In genomic region chr14:55052496-55052895, GRCm38 (mm10) we compare ENCODE assay signal across 9 mouse cellular contexts. TPM values are rescaled to one million over a fixed set of nuclear protein-coding genes. Genes with fewer than 3 reads are reported as not detected.
A peak's percentile ranks its signal among the peaks of the same experiment; 100 is the strongest.
DNase-seq lines count a peak whose midpoint lies in the region; ATAC-seq lines count a peak whose summit lies in the region.
"Had no signal": no experiment of that assay in that cellular context is flagged by ENCODE, and none has a peak within 500 bp of the region (broad histone marks: within the 10 kb centered on the region; RNA-seq: fewer than 3 reads in every experiment).

No protein-coding gene starts in this region.

- no peaks in the 10 kb centered on the region for H3K36me3 ChIP-seq in kidney, embryonic 15.5 days
- no peaks in the 10 kb centered on the region for H3K36me3 ChIP-seq in hindbrain, embryonic 14.5 days (replicated peaks; ENCODE audit: control insufficient read depth, insufficient read depth)
- H3K36me3 ChIP-seq in neural tube, embryonic 14.5 days (ENCODE audit: control insufficient read depth, insufficient read depth, low read length), result no peaks in the 10 kb centered on the region
- H3K36me3 ChIP-seq: limb, embryonic 15.5 days had no signal

- 84% methylated on average over 9 of the region's 9 CpGs for WGBS in kidney, embryonic 15.5 days
- WGBS in hindbrain, embryonic 14.5 days, result 35% methylated on average over 9 of the region's 9 CpGs
- 54% methylated on average over 9 of the region's 9 CpGs for WGBS in neural tube, embryonic 14.5 days

- no peaks in the 10 kb centered on the region for H3K4me1 ChIP-seq in kidney, embryonic 15.5 days
- peaks cover 27% of the 10 kb centered on the region for H3K4me1 ChIP-seq in hindbrain, embryonic 14.5 days (replicated peaks; ENCODE audit: control insufficient read depth, insufficient read depth, low read length)
- peaks cover 15% of the 10 kb centered on the region for H3K4me1 ChIP-seq in neural tube, embryonic 14.5 days (ENCODE audit: control insufficient read depth, insufficient read depth, low read length)

- H3K4me3 ChIP-seq in kidney, embryonic 15.5 days (replicated peaks), result no peak overlapping the region
- H3K4me3 ChIP-seq in hindbrain, embryonic 14.5 days (replicated peaks; ENCODE audit: low read length), result no peak overlapping the region
- H3K4me3 ChIP-seq in neural tube, embryonic 14.5 days (ENCODE audit: low read depth, low read length), result no peak overlapping the region
- H3K4me3 ChIP-seq: limb, embryonic 15.5 days had no signal

- H3K4me2 ChIP-seq in kidney, embryonic 15.5 days, result no peak overlapping the region
- H3K4me2 ChIP-seq in hindbrain, embryonic 14.5 days (replicated peaks), result peak overlapping the region; percentile 54
- H3K4me2 ChIP-seq in neural tube, embryonic 14.5 days (ENCODE audit: low read depth, low read length), result peak overlapping the region; percentile 49; the same call in 1 of the 2 replicates
- H3K4me2 ChIP-seq: limb, embryonic 15.5 days had no signal

- intact Hi-C loops in heart, postnatal 10 days (cut with DNase I), result no loop called here

- DNase-seq in kidney, postnatal 10 days, result peak; percentile 62
- DNase-seq in cerebellum, adult 11 months, result peak; percentile 94
- DNase-seq in hindbrain, embryonic 14.5 days (ENCODE audit: low spot score), result peak; percentile 84
- DNase-seq in heart, postnatal 10 days, result no peak
- DNase-seq in B cell, adult 2 months, result no peak
- no peak for DNase-seq in adrenal gland, adult 8-10 months

- H3K9ac ChIP-seq in kidney, embryonic 15.5 days, result no peak overlapping the region
- no peak overlapping the region for H3K9ac ChIP-seq in hindbrain, embryonic 14.5 days
- no peak overlapping the region for H3K9ac ChIP-seq in neural tube, embryonic 14.5 days (replicated peaks; ENCODE audit: low read depth, low read length)
- H3K9ac ChIP-seq: limb, embryonic 15.5 days had no signal

- ATAC-seq in kidney, embryonic 15.5 days (replicated peaks; ENCODE audit: low FRiP score), result no peak
- peak; percentile 55 for ATAC-seq in hindbrain, embryonic 14.5 days (ENCODE audit: low FRiP score)
- peak; percentile 63 for ATAC-seq in neural tube, embryonic 14.5 days (ENCODE audit: low read depth)

- no peak overlapping the region for H3K27ac ChIP-seq in kidney, embryonic 15.5 days
- H3K27ac ChIP-seq in hindbrain, embryonic 14.5 days, result peak overlapping the region; percentile 96
- H3K27ac ChIP-seq in neural tube, embryonic 14.5 days (ENCODE audit: low read depth, low read length), result peak overlapping the region; percentile 93
- H3K27ac ChIP-seq: limb, embryonic 15.5 days had no signal

- H3K27me3 ChIP-seq in kidney, embryonic 15.5 days, result no peaks in the 10 kb centered on the region
- no peaks in the 10 kb centered on the region for H3K27me3 ChIP-seq in hindbrain, embryonic 14.5 days (ENCODE audit: control insufficient read depth, insufficient read depth, low read length)
- no peaks in the 10 kb centered on the region for H3K27me3 ChIP-seq in neural tube, embryonic 14.5 days (ENCODE audit: control insufficient read depth, insufficient read depth, low read length)
- H3K27me3 ChIP-seq: limb, embryonic 15.5 days had no signal

- no peaks in the 10 kb centered on the region for H3K9me3 ChIP-seq in kidney, embryonic 15.5 days (replicated peaks)
- no peaks in the 10 kb centered on the region for H3K9me3 ChIP-seq in hindbrain, embryonic 14.5 days (ENCODE audit: control insufficient read depth, low read length)
- H3K9me3 ChIP-seq in neural tube, embryonic 14.5 days (ENCODE audit: control insufficient read depth, low read length), result no peaks in the 10 kb centered on the region
- H3K9me3 ChIP-seq: limb, embryonic 15.5 days had no signal

RNA-seq across cellular contexts. Expression of gene Ngdn, which starts 37.2 kb away (rescaled TPM):
- 79.5 and 85.4 TPM in 2 replicates for polyA plus RNA-seq in kidney, embryonic 15.5 days (2015; fragmentation: Nextera tagmentation; extraction: Ambion mirVana)
- polyA plus RNA-seq in hindbrain, embryonic 14.5 days (2014; fragmentation: Nextera tagmentation; extraction: Ambion mirVana), result 42.6 and 43.1 TPM in 2 replicates
- 44.9 and 50.9 TPM in 2 replicates for polyA plus RNA-seq in neural tube, embryonic 14.5 days (2014; fragmentation: Nextera tagmentation; extraction: Ambion mirVana)
- total RNA-seq in heart, postnatal 10 days (2021), result 10 to 100 TPM; 30.6 to 33.9 TPM
- total RNA-seq in adrenal gland, adult 8-10 months (2022), result 10 to 100 TPM; 35.3 to 44.0 (median 39.4) TPM

RNA-seq across cellular contexts. Expression of gene Zfhx2, which starts 39.6 kb away (rescaled TPM):
- polyA plus RNA-seq in kidney, embryonic 15.5 days (2015; fragmentation: Nextera tagmentation; extraction: Ambion mirVana), result 6.0 and 6.5 TPM in 2 replicates
- 17.8 and 21.5 TPM in 2 replicates for polyA plus RNA-seq in hindbrain, embryonic 14.5 days (2014; fragmentation: Nextera tagmentation; extraction: Ambion mirVana)
- polyA plus RNA-seq in neural tube, embryonic 14.5 days (2014; fragmentation: Nextera tagmentation; extraction: Ambion mirVana), result 23.9 and 27.3 TPM in 2 replicates
- 1 to 10 TPM; 2.2 to 3.4 TPM for total RNA-seq in heart, postnatal 10 days (2021)
- 10 to 100 TPM in 2 of 4 experiments, 1 to 10 TPM in 2; 6.9 to 17.8 (median 11.7) TPM for total RNA-seq in adrenal gland, adult 8-10 months (2022)

RNA-seq across cellular contexts. Expression of gene Thtpa, which starts 42.1 kb away (rescaled TPM):
- polyA plus RNA-seq in kidney, embryonic 15.5 days (2015; fragmentation: Nextera tagmentation; extraction: Ambion mirVana), result 21.0 and 21.5 TPM in 2 replicates
- 30.4 and 30.7 TPM in 2 replicates for polyA plus RNA-seq in hindbrain, embryonic 14.5 days (2014; fragmentation: Nextera tagmentation; extraction: Ambion mirVana)
- 29.3 and 32.0 TPM in 2 replicates for polyA plus RNA-seq in neural tube, embryonic 14.5 days (2014; fragmentation: Nextera tagmentation; extraction: Ambion mirVana)
- 10 to 100 TPM; 11.3 to 13.8 TPM for total RNA-seq in heart, postnatal 10 days (2021)
- total RNA-seq in adrenal gland, adult 8-10 months (2022), result 10 to 100 TPM; 16.1 to 22.6 (median 21.0) TPM

RNA-seq across cellular contexts. Expression of gene Ap1g2, which starts 53.9 kb away (rescaled TPM):
- 15.9 and 18.9 TPM in 2 replicates for polyA plus RNA-seq in kidney, embryonic 15.5 days (2015; fragmentation: Nextera tagmentation; extraction: Ambion mirVana)
- 6.3 and 8.6 TPM in 2 replicates for polyA plus RNA-seq in hindbrain, embryonic 14.5 days (2014; fragmentation: Nextera tagmentation; extraction: Ambion mirVana)
- polyA plus RNA-seq in neural tube, embryonic 14.5 days (2014; fragmentation: Nextera tagmentation; extraction: Ambion mirVana), result 5.4 and 7.0 TPM in 2 replicates
- 1 to 10 TPM; 5.5 to 5.7 TPM for total RNA-seq in heart, postnatal 10 days (2021)
- total RNA-seq in adrenal gland, adult 8-10 months (2022), result 10 to 100 TPM; 24.5 to 29.3 (median 26.0) TPM

RNA-seq across cellular contexts. Expression of gene Myh7, which starts 58.1 kb away (rescaled TPM):
- polyA plus RNA-seq in kidney, embryonic 15.5 days (2015; fragmentation: Nextera tagmentation; extraction: Ambion mirVana), result 4.4 and 6.3 TPM in 2 replicates
- 5.6 and 6.7 TPM in 2 replicates for polyA plus RNA-seq in hindbrain, embryonic 14.5 days (2014; fragmentation: Nextera tagmentation; extraction: Ambion mirVana)
- polyA plus RNA-seq in neural tube, embryonic 14.5 days (2014; fragmentation: Nextera tagmentation; extraction: Ambion mirVana), result 4.5 and 4.8 TPM in 2 replicates
- 1,000 to 10,000 TPM; 1,842 to 1,858 TPM for total RNA-seq in heart, postnatal 10 days (2021)
- not detected for total RNA-seq in adrenal gland, adult 8-10 months (2022)

Comparison
In these comparisons a context has a peak if more than half of its experiments do, and no peak if none do; other contexts are left out.
1. DNase-seq: peak in kidney, postnatal 10 days (single experiment), cerebellum, adult 11 months (single experiment) and hindbrain, embryonic 14.5 days (single experiment); none in heart, postnatal 10 days (0 of 2), B cell, adult 2 months (0 of 2) and adrenal gland, adult 8-10 months (single experiment).